Mouse (Mus musculus): ENCODE results near the gene Cbx4. TPM values are rescaled to one million over a fixed set of nuclear protein-coding genes. Genes with fewer than 3 reads are reported as not detected.
A peak's percentile ranks its signal among the peaks of the same experiment; 100 is the strongest.

Gene Cbx4
- total RNA-seq, 2 experiments from 2014 or later = 15.8 to 38.2 TPM

DNA sequence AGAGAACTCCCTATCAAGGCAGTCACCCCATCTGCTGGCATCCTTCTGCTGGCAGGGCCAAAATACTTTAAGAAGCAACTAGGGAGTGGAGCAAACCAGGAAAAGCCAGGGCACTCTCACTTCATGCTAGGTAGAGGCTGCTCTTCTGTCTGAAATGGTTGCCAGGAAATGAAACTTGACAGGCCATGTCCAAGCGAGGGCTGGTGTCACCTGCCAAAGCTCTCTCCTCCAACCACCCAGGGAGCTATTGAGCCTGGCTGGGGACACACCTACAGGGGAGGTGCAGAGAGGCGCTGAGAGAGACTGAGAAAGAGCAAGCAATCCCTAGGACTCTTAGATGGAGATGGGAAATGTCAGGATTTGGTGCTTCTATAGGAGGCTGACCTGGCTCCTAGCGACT, 26.8 kb downstream of the Cbx4 start:
- ATAC-seq (replicated peaks; ENCODE audit: poor library complexity, severe bottlenecking) = no peak

DNA sequence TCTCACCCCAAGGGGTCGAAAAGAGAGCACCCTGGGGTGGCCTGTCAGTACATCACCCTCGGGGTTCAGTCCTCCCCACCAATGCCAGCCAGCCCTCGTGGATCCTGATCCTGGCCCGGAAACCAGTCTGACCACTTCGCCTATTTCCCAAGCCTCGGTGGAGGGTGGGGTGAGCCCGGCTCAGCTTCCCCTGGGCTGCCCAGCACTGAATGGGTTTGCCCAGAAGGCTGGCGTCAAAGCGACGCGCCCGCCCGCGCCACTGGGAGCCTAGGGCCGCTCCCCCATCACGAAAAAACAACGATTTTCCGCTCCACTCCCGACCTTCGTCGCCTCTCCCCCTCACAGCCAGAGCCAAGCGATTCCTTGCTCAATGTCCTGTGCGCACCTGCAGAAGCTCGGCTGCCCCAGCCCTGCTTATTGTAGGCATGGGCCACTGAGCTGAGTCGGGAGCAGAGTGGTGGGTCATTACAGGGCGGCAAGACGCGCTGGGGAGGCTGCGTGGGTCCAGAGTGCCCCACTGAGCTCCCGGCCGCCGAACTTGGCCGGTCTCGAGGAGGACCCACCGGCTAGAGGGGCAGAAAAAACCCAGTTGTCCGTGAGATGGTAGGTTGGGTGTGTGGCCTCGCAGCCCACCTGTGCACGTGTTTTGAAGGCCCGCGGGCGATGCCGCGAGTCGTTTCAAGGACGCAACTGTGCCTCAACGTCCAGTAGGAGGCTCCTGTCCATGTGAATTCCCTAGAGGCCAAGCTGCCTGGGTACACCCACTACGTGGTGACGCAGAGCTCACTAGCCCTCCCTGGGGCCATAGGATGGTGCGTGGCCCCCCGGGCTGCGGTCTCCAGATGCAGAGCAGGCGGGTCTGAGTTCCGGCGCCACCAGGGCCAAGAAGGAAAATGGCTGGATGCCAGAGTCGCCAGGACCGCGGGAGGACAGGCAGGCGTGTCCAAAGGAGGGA, 27.7 kb downstream of the Cbx4 start:
- peak; percentile 76 for ATAC-seq (replicated peaks; ENCODE audit: poor library complexity, severe bottlenecking)

DNA sequence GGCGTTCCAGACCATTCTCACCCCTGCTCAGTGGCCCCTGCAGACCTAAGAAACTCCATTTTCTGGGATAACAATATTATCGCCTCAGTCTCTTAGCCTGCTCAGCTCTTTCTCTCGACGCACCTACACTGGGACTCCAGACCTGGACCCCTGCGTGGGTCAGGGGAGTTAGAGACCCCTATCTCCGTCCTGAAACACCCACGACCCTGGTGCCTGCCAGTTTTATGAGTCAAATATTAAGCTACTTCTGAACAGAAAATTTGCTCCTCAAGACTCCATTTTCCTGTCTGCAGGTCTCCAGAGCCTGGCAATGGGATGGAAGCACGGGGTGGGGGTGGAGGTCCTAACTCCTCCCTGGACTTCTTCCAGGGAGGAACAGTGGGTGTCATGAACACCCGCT, 28.7 kb downstream of the Cbx4 start:
- ATAC-seq (replicated peaks; ENCODE audit: poor library complexity, severe bottlenecking) = no peak

DNA sequence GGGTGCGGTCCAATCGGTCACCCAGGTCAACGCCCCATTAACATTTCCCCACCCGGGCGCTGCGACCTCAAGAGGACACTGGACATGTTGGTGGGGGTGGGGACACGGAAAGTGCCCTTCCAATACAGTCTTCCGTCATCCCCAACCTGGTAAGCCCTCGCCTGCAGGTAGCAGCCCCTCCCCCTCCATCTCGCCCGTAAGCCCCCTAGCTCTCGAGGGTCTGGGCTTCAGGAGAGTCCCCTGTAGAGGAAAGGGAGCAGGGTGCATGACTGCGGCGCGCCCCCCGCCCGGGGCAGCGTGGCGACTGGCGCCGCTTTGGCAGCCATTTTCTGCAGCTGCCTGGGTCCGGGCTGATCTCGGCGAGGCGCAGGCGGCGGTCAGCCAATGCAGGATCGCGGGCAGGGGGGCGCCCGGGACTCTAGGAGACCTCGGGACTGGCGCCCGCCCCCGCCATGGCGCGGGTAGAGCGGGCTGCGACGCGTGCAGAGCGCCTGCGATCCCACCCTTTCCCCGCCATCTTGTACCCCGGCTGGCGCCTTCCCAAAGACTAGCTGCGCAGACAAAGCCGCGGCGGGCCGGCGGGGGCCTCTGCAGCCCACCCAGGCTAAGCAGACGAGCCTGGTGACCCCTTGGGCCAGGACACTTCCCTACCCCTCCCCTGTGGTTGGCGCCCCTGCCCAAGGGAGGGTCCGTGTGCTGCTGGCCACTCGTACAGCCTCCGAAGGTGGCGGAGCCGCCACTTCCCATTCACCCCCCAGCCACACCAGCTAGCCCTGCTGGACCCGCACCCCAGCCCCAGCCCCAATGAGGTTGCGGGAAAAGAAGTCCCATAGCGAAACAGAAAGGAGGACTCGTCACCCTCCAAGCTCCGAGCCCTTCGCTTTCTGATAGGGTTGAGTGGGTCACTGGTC, 29.5 kb downstream of the Cbx4 start:
- peak; percentile 8; the same call in 1 of the 2 replicates for ATAC-seq (replicated peaks; ENCODE audit: poor library complexity, severe bottlenecking)

DNA sequence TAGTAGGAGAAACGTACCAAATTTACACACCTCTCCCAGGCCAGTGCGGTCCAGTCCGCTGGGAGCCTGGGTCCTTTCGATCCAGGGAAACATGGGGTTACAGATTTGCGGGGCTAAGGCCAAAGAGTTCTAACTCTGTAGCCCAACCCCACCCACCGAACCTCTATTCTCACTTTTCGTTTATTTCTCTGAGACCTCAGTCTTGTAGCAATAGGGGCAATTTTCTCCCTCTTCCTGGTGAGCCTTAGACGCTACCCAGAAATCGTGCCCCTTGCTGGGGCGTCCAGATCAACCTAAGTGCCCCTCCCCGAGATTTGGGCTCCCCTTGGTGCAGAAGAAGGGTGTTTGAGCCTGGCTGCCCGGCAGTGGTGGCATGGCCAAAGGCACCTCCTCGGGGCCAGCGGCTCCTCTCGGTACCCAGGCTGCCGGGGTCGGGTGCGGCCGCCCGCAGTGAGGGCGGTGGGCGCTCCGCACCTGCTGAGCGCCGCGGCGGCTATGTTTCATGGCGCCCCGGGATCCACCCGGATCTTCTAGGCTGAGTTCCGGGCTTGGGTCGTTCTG, 30.4 kb downstream of the Cbx4 start:
- ATAC-seq (replicated peaks; ENCODE audit: poor library complexity, severe bottlenecking) = no peak

DNA sequence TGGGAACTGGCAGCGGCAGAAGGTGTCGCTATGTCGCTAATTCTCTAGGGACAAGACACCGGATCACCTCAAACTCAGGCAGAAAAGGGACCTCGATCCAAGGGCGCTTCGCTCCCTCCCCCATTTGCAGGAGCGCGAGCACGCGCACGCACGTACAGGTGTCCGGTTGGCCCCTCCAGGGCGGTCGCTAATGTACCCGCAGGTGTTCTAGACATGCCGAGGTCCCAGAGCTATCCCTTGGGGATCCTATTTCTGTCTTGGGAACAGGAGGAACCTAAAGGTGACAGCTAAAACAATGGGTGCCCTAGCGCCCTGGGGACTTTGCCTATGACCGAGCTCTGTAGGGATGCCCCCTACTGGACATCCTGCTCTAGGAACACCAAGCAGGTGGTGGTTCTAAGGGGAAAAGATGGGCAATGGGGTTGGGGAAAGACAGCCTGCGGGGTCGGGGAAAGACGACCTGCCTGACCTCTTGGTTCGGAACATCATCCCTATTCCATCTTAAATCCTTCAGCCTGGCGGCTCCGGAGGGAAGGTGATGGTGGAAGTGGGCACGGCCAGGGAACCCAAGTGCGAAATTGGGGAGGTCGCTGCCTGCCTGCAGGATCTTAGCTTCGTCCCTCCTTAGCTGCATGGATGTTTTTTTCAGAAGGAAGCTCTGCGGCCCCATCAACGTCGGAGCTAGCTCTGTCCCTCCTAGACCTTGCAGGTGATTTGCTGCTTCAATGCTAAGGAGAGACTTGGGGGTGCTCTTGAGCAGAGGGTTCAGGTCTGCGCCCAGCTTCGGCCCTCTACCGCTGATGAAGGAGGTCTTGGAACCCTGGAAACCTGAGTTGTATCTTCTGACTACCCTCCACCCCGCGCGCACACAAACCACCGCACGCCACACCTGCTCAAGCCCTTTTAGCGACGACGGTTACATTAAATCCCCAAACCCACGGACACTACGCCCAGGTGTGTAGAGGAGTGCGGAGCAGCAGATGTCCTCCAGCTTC, 31.4 kb downstream of the Cbx4 start:
- no peak for ATAC-seq (replicated peaks; ENCODE audit: poor library complexity, severe bottlenecking)

DNA sequence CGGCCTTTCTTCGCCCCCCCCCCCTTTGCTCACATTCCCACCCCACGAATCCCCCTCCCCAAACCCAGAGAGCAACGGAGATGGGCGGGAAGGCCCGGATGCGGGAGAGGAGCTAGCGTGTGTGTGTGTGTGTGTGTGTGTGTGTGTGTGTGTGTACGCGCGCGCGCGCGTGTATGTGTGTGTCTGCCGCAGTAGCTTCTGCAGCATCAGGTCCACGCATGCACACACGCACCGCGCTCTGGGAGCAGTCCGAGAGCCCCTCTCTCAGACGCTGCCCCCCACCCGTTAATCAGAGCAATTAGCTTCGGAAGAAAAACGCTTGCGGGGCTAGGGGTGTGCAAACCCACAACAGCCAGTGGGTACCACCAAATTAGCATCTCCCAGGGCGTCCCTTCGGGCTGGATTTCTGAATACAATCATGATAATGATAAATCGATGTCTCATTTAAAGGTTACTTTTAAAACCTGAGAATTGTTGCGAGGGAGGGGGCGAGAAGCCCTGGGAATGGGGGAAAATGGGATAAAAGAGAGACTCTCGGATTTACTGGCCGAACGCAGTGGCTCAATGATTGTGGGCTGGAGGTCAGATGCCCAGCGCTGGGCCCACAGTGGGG, 32.2 kb downstream of the Cbx4 start:
- ATAC-seq (replicated peaks; ENCODE audit: poor library complexity, severe bottlenecking) = no peak

DNA sequence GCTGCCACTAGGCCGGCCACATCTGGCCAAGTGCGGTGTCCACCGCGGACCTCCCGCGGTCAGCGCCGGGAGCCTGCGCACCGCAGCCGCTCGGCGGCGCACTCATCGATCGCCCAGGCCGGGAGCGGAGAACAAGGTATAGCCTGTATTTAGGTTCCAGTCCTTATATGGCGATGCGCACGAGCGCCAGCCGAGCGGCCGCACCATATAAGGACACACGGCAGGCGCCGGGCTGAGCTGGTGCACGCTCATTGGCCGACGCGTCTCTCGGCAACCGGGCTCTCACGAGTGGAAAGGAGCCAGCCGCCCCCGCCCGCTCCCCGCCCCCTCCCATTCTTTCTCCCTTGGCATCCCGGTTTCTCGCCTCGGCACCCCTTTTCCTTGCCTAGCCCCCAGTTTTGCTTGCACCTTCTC, 32.8 kb downstream of the Cbx4 start:
- ATAC-seq (replicated peaks; ENCODE audit: poor library complexity, severe bottlenecking) = peak; percentile 61

DNA sequence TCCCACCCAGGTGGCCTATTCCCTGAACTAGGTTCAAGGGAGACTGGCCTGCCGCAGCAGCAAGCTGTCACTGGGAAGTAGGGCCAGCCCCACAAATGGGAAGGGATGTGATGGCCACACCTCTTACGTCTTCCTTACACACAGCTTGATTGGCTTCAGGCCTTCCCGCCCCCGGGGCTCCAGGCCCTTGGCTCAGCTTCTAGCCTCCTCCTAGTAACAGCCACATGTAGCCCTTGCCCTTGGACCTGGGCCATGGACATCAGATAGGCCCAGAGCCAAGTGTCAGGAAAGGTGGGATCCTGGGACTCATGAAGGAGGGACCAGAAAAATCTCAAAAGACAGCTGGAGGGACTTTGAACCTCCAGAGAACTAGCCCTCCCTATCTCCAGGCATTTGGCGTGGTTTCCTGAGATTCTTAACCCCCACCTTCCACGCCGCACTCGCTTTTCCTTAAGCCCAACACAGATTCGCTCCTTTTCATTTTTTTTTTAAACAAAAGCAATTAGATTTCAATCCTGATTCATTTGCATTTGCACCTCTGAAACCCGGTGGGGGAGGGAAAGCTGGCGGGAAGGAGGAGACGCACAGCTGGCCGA, 33.3 kb downstream of the Cbx4 start:
- ATAC-seq (replicated peaks; ENCODE audit: poor library complexity, severe bottlenecking) = no peak

DNA sequence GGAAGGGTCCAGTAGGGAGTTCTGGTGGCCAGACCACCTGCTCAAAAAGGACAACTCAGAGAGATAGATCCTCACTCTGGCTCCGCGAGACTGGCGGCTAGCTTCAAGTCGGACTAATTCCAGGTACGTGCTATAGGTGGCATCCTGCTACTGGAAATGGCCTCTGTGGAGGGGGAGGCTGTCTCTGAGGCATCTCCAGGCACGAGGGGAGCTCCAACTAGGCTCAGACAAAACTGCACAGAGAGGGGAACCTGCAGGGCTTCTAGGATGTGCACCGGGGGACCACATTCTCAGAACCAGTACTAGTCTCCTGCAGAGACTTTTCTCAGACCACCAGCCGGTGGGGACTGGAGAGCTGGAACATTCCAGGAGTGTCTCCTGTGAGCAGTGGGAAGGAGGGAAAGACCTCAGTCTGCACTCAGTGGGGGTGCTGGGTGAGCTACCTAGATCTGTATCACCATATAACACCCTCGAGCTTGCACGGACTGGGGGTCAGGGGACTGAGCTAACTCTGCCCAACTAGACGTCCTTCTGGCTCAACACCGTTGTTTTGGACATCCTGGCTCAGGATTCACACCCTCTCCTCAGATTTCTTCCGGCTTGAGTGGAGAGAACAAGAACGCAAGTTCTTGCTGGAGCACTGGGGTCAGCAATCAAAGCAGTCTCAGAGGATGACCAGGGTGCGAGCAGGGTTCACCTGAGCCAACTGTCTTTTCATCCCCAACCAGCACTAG, 33.9 kb downstream of the Cbx4 start:
- ATAC-seq (replicated peaks; ENCODE audit: poor library complexity, severe bottlenecking) = no peak

DNA sequence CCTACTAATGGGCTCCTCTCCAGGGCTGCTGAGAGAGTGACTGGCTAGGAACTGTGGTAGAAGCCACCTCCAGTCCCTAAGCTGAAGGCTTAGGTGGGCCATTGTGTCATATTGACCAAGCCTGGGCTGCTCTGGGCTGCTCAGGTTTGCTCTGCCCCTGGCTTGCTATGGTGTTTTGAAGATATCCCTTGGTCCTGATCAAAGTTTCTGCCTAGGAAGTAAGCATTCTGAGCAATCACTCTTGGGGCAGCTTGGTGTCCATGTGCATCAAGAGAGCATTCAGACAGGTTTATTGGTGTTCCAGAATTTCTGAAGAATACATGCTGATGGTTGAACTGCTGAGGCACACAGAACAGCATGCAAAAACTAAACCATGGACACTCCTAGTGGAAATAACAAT, 34.6 kb downstream of the Cbx4 start:
- no peak for ATAC-seq (replicated peaks; ENCODE audit: poor library complexity, severe bottlenecking)

DNA sequence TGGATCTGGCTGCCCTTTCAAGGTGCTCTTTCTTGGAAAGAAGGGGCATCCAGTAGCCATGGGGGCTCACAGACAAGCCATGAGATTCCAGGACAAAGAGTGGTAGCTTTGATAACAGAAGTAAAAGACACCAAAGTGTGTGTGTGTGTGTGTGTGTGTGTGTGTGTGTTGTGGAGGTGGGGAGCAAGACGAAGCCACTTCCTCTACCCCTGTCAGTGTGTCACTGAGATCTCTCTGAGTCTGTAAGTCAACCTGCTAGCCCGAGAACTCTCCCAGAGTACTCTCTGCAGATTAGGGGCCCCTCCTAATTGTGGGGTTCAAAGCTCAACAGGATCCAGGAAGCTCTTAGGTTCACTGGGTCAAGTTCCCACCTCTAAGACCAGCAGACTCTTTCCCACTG, 35.7 kb downstream of the Cbx4 start:
- ATAC-seq (replicated peaks; ENCODE audit: poor library complexity, severe bottlenecking) = no peak

DNA sequence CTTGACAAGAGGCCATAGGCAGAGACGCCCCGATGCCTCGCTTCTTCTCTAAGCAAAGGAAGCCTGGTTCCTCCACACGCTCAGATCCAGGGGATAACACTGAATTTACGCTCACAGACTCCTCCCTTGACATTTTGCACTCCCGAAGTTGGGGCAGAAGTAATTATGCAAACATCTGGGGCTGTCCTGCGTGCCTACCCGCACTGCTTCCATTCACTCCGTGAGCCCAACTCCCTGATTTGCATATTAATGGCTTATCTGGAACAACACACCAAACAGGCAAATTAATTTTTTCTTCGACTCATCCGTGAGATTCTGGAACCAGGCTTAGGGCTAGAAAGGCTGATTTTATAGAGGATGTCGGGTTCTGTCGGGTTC, 37.9 kb downstream of the Cbx4 start:
- no peak for ATAC-seq (replicated peaks; ENCODE audit: poor library complexity, severe bottlenecking)

DNA sequence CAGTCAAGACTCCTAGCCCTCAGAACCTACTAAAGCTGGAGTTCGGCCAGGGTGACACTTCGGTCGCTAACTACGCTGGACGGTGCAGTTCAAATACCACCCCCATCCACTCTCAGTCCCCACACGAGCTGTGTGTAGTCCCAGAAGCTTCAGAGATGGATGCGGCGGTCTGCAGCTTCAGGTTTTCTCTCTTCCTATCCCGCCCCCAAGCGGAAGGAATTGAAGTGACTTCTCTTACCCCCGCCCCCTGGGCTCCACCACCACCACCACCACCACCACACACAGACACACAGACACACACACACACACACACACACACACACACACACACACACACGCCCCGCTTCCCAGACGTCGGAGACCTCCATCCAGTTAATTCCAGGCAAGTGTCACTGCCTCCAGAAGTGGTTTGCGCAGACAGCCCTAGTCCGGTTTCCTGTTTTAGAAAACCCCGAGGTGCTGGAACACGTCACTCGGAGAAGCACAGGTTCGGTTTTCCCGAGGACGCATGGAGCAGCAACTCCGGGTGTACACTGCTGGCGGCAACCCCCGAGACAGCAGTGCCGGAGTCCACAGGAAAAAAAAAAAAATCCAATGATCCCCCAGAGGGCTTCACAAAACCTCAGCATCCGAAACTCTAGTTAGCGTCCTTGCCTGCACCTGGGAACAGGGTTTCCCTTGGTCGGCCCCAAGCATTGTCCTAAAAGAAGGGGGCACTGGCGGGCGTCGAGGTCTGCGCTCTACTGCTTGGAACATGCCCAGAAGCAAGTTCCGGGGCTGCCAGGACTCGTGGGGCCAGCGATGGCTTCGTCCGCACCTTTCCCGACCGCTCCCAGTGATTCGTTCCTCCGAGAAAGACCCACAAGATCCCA, 38.5 kb downstream of the Cbx4 start:
- no peak for ATAC-seq (replicated peaks; ENCODE audit: poor library complexity, severe bottlenecking)

DNA sequence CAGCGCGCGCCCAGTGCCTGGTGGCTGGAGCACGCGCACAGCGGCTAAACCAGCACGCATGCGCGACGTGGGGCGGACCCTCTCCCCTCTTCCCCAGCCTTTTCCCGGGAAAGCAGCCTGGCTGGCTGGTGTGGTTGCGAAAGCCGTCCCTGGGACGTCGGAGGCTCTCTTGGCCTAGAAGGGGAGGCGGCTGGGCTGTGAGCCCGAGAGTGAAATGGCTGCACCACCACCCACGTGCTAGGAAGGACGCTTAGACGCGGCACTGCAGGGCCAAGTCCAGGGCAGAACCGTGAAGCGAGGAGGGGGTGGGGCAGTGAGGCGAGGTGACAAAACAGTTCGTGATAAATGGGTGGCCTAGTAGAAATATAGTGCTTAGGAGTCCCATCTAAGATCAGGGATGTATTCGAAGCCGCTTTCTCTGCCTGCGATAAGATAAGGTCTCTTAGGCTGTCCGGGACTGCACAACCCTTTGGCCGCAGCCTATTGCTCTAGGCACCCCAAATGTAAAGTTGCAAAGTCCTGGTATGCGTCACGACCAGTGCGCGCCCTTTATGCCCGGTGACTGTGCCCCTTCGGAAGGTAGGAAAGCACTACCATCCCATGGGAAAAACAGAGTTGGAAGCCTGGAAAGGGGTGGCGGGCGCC, 39.3 kb downstream of the Cbx4 start:
- no peak for ATAC-seq (replicated peaks; ENCODE audit: poor library complexity, severe bottlenecking)

DNA sequence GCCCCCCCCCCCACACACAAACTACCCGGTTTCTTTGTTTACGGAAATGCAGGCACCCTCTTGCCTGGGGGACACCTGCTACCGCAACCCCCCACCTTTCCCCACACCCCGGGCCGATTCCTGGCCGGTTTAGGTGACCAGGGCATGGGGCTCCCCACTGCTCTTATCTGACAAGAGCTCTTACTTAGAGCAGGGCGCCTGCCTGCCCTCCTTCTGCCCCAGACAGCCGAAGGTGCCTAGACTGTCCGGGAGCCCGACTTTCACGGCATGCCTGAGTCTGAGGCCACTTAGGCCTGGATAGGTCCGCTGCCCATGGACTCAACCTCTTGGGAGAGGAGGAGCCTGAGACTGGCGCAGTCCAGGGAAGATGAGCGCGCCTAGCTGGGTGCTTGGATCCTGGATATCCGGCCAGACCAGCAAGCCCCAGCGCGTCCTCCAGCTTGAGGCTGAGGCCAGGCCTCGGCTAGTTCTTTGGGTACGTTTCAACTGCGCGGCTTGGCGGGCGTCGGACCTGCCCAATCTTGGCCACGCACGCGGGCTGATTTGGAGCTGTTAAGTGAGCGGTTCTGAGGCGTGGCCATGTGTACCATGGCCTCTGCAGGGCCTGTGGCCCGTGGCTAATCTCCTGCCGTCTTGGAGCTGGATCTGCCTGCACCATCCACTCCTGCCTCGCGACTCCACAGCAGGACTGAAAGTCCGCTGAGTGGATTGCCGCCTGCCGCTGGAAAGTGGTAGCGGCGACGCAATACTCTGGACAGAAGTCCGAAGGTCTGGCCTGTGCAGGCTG, 41.3 kb downstream of the Cbx4 start:
- no peak for ATAC-seq (replicated peaks; ENCODE audit: poor library complexity, severe bottlenecking)
